Mouse (Mus musculus) G1E (cell line): Measurements from ENCODE around the gene Cpne6. TPM values are rescaled to one million over a fixed set of nuclear protein-coding genes. Genes with fewer than 3 reads are reported as not detected.

Experiments
- ATAC-seq: 2 replicates; pipeline ENCODE4 v1.8.0; 2016; ENCODE audit warnings: mild to moderate bottlenecking; ENCODE audit not compliant: insufficient number of reproducible peaks, poor library complexity, low FRiP score, severe bottlenecking; ENCODE audit errors: extremely low read depth
- DNase-seq: peaks from one replicate; pipeline ENCODE4 v3.0.0; 2012; ENCODE audit warnings: low spot score
- H3K27me3 ChIP-seq: 2 replicates; pipeline ENCODE4 v1.6.1; 2012; ENCODE audit warnings: mild to moderate bottlenecking, low read length, inconsistent platforms; ENCODE audit not compliant: insufficient read depth
- H3K36me3 ChIP-seq: replicated peaks from 2 replicates; pipeline ENCODE3; 2012; ENCODE audit warnings: mild to moderate bottlenecking, inconsistent platforms
- H3K4me1 ChIP-seq: 2 replicates; pipeline ENCODE4 v1.6.1; 2012; ENCODE audit warnings: low read depth, low read length, inconsistent platforms, mixed read lengths; ENCODE audit not compliant: insufficient read depth
- H3K4me3 ChIP-seq: 2 replicates; pipeline ENCODE4 v1.5.1; 2012; ENCODE audit warnings: low read depth, mild to moderate bottlenecking, inconsistent platforms, low read length, moderate library complexity, mixed read lengths
- H3K9me3 ChIP-seq: replicated peaks from 2 replicates; pipeline ENCODE4 v1.6.1; 2012; ENCODE audit warnings: inconsistent platforms
- CTCF ChIP-seq: IDR thresholded peaks from 2 replicates; pipeline ENCODE4 v1.5.1; 2012; ENCODE audit warnings: low read depth, low read length, inconsistent platforms, mixed read lengths
- GATA1 ChIP-seq: IDR thresholded peaks from 2 replicates; pipeline ENCODE4 v1.6.1; 2012; ENCODE audit warnings: borderline replicate concordance, low read length, inconsistent platforms, mixed read lengths
- GATA2 ChIP-seq: IDR thresholded peaks from 2 replicates; pipeline ENCODE4 v1.6.1; 2012; ENCODE audit warnings: low read depth, low read length, inconsistent platforms, borderline replicate concordance
- POLR2AphosphoS5 ChIP-seq: IDR thresholded peaks from 2 replicates; pipeline ENCODE4 v1.6.1; 2012; ENCODE audit warnings: low read depth, low read length, inconsistent platforms; ENCODE audit not compliant: insufficient replicate concordance
- TAL1 ChIP-seq: conservative IDR thresholded peaks from 2 replicates; pipeline ENCODE4 v1.6.1; 2012; ENCODE audit warnings: low read depth, low read length, inconsistent platforms, mixed read lengths
- polyA plus RNA-seq: library from polyadenylated mRNA; stranded (reverse); fragments of >175 nt; gene quantifications from 2 replicates; pipeline ENCODE4 v1.2.3, GENCODE M21; 2012
- total RNA-seq, 2 experiments: library from RNA; stranded (forward) in 1 of 2; stranded (reverse) in 1 of 2; fragments of 200-1000 nt in 1 of 2; fragments of >200 nt in 1 of 2; fragmentation: Nextera tagmentation in 1 of 2; gene quantifications; 2 replicates each; pipeline ENCODE4 v1.2.3; 2014 to 2017

Gene Cpne6
- total and polyA plus RNA-seq, 3 experiments, result 0.03 to 0.11 TPM; not detected in 1

DNA sequence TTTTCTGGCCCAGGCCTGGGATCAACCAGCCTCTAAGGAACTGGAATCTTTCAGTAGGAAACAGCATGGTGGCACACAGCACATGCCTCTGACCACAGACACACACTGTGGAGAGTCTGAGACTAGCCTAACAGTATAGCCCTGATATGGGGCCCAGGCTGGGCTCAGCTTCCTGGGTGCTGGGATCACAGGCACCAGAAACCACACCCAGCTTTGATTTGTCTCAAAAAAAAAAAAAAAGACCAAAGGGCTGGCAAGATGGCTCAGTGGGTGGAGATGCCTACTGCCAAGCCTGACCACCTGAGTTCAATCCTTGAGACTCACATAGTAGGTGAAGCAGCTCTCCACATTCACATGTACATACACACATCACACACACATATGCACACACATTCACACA lies 44.4 kb downstream of the Cpne6 start:
- no peak overlapping the region for H3K4me3 ChIP-seq
- DNase-seq, result no peak
- no peaks in the 10 kb centered on the region for H3K27me3 ChIP-seq
- peaks cover 15% of the 10 kb centered on the region for H3K36me3 ChIP-seq
- H3K9me3 ChIP-seq, result no peaks in the 10 kb centered on the region
- no peak for ATAC-seq
- TF ChIP-seq CTCF, result no peak
- peaks cover 45% of the 10 kb centered on the region for H3K4me1 ChIP-seq

- H3K9me3 ChIP-seq, result no peaks in the 10 kb centered on the region
- DNase-seq, result no peak
Observed at GRCm38 (mm10) chr14:55555788-55556187, 45.5 kb downstream of the Cpne6 start.

GRCm38 (mm10) chr14:55557003-55557402 lies 46.8 kb downstream of the Cpne6 start:
- no peak overlapping the region for H3K4me3 ChIP-seq
- peaks cover 10% of the 10 kb centered on the region for H3K36me3 ChIP-seq
- no peaks in the 10 kb centered on the region for H3K27me3 ChIP-seq
- no peak for TF ChIP-seq TAL1
- TF ChIP-seq GATA1, result no peak
- TF ChIP-seq GATA2, result no peak
- TF ChIP-seq POLR2AphosphoS5, result no peak
- TF ChIP-seq CTCF, result peak; percentile 43; the same call in 1 of the 2 replicates
- peaks cover 57% of the 10 kb centered on the region for H3K4me1 ChIP-seq
- ATAC-seq, result no peak
- no peaks in the 10 kb centered on the region for H3K9me3 ChIP-seq
- peak; percentile 72 for DNase-seq

More at GRCm38 (mm10) chr14:55555788-55556187, 45.5 kb downstream of the Cpne6 start:
- Histone ChIP-seq H3K27me3 (no peaks in the 10 kb centered on the region), H3K36me3 (peaks cover 4% of the 10 kb centered on the region), H3K4me3 (no peak overlapping the region), H3K4me1 (peaks cover 45% of the 10 kb centered on the region)
- TF ChIP-seq GATA2 (no peak), CTCF (no peak), GATA1 (no peak), POLR2AphosphoS5 (no peak), TAL1 (no peak)
- no peak for ATAC-seq

DNA sequence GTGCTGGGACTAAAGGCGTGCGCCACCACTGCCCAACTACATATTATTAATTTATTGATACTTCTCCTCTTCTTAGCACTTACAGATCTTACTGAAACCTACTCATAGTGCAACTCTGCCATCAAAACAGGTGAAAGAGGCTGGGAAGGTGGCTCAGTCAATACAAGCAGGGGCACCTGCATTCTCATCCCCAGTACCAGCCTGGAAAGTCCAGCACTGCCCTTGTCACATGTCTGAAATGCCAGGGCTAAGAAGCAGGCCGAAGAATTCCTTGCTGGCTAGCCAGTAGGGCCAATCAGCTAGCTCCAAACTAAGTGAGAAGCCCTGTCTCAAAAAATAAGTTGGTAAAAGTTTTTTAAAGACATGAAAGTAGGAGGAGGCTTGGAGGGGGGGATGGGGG lies 47.3 kb downstream of the Cpne6 start:
- no peaks in the 10 kb centered on the region for H3K27me3 ChIP-seq
- peaks cover 58% of the 10 kb centered on the region for H3K4me1 ChIP-seq
- no peak overlapping the region; the same call in 1 of the 2 replicates for H3K4me3 ChIP-seq
- no peaks in the 10 kb centered on the region for H3K9me3 ChIP-seq
- no peak for DNase-seq
- no peak for ATAC-seq
- no peak for TF ChIP-seq CTCF
- TF ChIP-seq GATA2, result no peak
- TF ChIP-seq TAL1, result no peak
- TF ChIP-seq POLR2AphosphoS5, result no peak
- TF ChIP-seq GATA1, result no peak
- H3K36me3 ChIP-seq, result peaks cover 15% of the 10 kb centered on the region

DNA sequence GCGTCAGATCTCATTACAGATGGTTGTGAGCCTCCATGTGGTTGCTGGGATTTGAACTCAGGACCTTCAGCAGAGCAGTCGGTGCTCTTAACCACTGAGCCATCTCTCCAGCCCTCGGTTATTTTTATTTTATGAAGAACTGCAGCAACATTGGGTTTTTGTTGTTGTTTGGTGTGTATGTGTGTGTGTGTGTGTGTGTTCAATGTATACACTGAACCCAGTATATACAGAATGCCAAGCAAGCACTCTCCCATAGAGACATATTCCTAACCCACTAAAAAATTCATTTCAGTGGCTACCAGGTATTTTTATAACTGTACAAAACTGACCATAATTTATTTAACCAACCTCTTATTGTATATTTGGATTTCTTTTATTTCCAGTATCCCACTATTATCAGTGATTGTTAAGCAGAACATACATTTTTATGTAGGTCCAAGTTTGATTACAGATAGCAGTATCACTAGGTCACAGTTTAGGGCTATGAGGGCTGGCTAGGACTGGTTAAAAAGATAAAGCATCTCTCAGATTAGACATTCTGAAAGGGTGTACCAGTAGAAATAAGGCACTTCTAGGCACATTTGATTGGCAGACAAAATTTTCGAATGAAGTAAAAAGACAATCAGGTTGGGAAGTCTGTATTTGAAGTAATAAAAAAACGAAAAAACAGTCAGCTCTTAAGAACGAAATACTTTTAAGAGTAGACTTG lies 48.6 kb downstream of the Cpne6 start:
- TF ChIP-seq POLR2AphosphoS5, result no peak
- peak; percentile 83 for TF ChIP-seq TAL1
- ATAC-seq (peak; percentile 19; the same call in 1 of the 2 replicates), DNase-seq (peak; percentile 29)
- no peaks in the 10 kb centered on the region for H3K27me3 ChIP-seq
- H3K4me3 ChIP-seq, result peak overlapping the region; percentile 84
- H3K36me3 ChIP-seq, result peaks cover 28% of the 10 kb centered on the region
- no peaks in the 10 kb centered on the region for H3K9me3 ChIP-seq
- H3K4me1 ChIP-seq, result peaks cover 61% of the 10 kb centered on the region

DNA sequence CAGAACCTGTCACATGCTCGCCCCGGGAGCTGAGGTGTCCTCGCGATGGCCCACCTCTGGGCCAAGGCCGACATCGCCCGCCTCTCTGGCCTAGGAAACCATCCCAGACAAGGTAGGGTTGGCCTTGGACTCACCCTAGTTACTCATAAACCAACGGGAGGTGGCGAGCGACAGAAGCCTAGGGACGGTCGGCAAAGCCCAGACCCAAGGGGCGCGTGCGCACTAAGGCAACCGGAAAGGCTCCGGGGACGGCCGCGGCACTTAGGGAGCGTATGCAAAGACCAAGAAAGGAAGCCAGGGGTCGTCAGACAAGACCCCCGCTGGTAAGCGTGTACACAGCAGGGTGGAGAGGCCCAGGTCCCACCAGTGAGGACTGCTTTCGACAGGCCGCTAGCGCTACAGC lies 49.6 kb downstream of the Cpne6 start, which contains the start of gene Dcaf11:
TSS of gene Dcaf11 (plus strand) at position 208 of the 403 bp plus-strand sequence.
- peaks cover 54% of the 10 kb centered on the region for H3K4me1 ChIP-seq
- DNase-seq, result peak; percentile 72

More for the DNA sequence above, 49.6 kb downstream of the Cpne6 start, which contains the start of gene Dcaf11:
- H3K4me3 ChIP-seq, result peak within 1 kb of the TSS; percentile 84
- no peaks in the 10 kb centered on the region for H3K9me3 ChIP-seq
- ATAC-seq, result 0 out of 2 replicates have a peak, but pooled peaks have one; percentile 18
- peaks cover 37% of the 10 kb centered on the region for H3K36me3 ChIP-seq
- H3K27me3 ChIP-seq, result no peaks in the 10 kb centered on the region
- TF ChIP-seq CTCF (no peak), GATA2 (no peak), POLR2AphosphoS5 (no peak), GATA1 (no peak), TAL1 (no peak)
